Mouse (Mus musculus) heart, adult 2 months (tissue): ENCODE results near the gene Otud3. TPM values are rescaled to one million over a fixed set of nuclear protein-coding genes. Genes with fewer than 3 reads are reported as not detected.

Experiments
- DNase-seq, 2 experiments: peaks; one replicate each; pipeline ENCODE4 v3.0.0; 2021
- H3K27ac ChIP-seq: fragments of 200-600 bp; 2 replicates; pipeline ENCODE4 v1.8.1; 2022
- H3K27me3 ChIP-seq: fragments of 200-500 bp; 2 replicates; pipeline ENCODE4 v1.6.1; 2012; ENCODE audit warnings: mild to moderate bottlenecking, low read length, inconsistent platforms, mixed read lengths; ENCODE audit not compliant: control insufficient read depth, insufficient read depth
- H3K36me3 ChIP-seq: fragments of 200-500 bp; 2 replicates; pipeline ENCODE4 v1.6.1; 2012; ENCODE audit warnings: low read length, inconsistent platforms; ENCODE audit not compliant: control insufficient read depth, insufficient read depth
- H3K4me1 ChIP-seq: fragments of 200-500 bp; 2 replicates; pipeline ENCODE4 v1.6.1; 2011; ENCODE audit warnings: low read length; ENCODE audit not compliant: control insufficient read depth, insufficient read depth
- H3K4me3 ChIP-seq: fragments of 200-600 bp; 2 replicates; pipeline ENCODE4 v1.8.1; 2022
- H3K79me2 ChIP-seq: fragments of 200-500 bp; replicated peaks from 2 replicates; pipeline ENCODE4 v1.6.1; 2012; ENCODE audit warnings: mild to moderate bottlenecking, inconsistent platforms, low read length, moderate library complexity, mixed read lengths; ENCODE audit not compliant: control insufficient read depth, insufficient read depth
- H3K9ac ChIP-seq: fragments of 200-500 bp; 2 replicates; pipeline ENCODE4 v1.6.1; 2012; ENCODE audit warnings: low read depth, mild to moderate bottlenecking, control low read depth, inconsistent platforms, low read length, mixed read lengths
- CTCF ChIP-seq: fragments of 200-600 bp; IDR thresholded peaks from 2 replicates; pipeline ENCODE4 v1.8.1; 2022; ENCODE audit warnings: antibody characterized with exemption, mild to moderate bottlenecking, moderate library complexity
- EP300 ChIP-seq: fragments of 200-500 bp; IDR thresholded peaks from 2 replicates; pipeline ENCODE4 v1.6.1; 2011; ENCODE audit warnings: low read depth, low read length, control low read depth; ENCODE audit not compliant: insufficient read depth
- POLR2A ChIP-seq: fragments of 200-500 bp; IDR thresholded peaks from 2 replicates; pipeline ENCODE4 v1.6.1; 2011; ENCODE audit warnings: mild to moderate bottlenecking, low read depth, low read length, control low read depth; ENCODE audit not compliant: insufficient read depth
- WGBS: fragments of 180-500 bp; shearing (Covaris S2); methylation state at CpG from one replicate; pipeline ENCODE4 v1.1.7; 2018; 5-methylcytosine and 5-hydroxymethylcytosine counted together
- intact Hi-C: fragments of 180-260 bp; cut with DNase I; formaldehyde crosslinking; loops from one replicate; pipeline ENCODE4 v1.15.1; 2025
- polyA plus RNA-seq: library from polyadenylated mRNA; depleted of rRNA; stranded (reverse); fragments of >200 nt; gene quantifications from 2 replicates; pipeline ENCODE4 v1.2.3, GENCODE M21; 2012
- total RNA-seq, 2 experiments: library from RNA; stranded (reverse); gene quantifications; 2 replicates each; pipeline ENCODE4 v1.2.3; 2021

The Otud3 gene
- total and polyA plus RNA-seq, 3 experiments: 6.1 to 11.7 (median 10.4) TPM

DNA sequence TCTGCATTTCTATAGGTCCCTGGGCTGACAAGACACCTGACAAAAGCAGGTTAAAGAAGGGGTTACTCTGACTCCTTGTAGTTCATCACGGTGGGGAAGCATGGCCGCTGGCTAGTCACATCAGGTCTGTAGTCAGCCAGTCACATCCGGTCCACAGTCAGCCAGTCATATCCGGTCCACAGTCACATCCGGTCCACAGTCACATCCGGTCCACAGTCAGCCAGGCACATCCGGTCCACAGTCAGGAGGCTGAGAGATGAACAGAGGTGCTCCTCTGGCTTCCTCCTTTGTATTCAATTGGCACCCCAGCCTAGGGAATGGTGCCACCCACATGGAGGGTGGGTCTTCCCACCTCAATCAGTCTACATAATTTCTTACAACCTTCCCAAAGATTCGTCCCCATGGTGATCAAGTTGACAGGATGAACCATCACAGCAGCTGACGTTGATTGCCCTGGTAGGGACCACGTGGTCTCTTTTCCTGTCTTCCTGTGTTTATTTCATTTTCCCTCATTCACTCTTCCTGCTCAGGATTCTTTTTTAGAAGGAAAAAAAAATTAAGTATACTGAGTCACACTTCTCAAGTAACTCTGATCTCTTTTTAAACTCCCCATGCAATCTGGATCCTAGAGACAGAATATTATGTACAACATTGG lies 50.3 kb downstream of the Otud3 start, which contains the start of gene Pla2g5:
TSS of gene Pla2g5 (minus strand) at position 139 of the 655 bp plus-strand sequence.
- no peaks in the 10 kb centered on the region for H3K27me3 ChIP-seq
- intact Hi-C loops: no loop called here
- H3K36me3 ChIP-seq: no peaks in the 10 kb centered on the region
- TF ChIP-seq POLR2A (no peak), CTCF (no peak), EP300 (no peak)
- H3K27ac ChIP-seq: no peak within 1 kb of the TSS
- DNase-seq: no peak
- H3K4me1 ChIP-seq: peaks cover 2% of the 10 kb centered on the region; the same call in 1 of the 2 replicates
- H3K79me2 ChIP-seq: no peaks in the 10 kb centered on the region
- no peak within 1 kb of the TSS for H3K9ac ChIP-seq
- H3K4me3 ChIP-seq: no peak within 1 kb of the TSS
- WGBS: 46% methylated on average over 10 of the region's 10 CpGs

DNA sequence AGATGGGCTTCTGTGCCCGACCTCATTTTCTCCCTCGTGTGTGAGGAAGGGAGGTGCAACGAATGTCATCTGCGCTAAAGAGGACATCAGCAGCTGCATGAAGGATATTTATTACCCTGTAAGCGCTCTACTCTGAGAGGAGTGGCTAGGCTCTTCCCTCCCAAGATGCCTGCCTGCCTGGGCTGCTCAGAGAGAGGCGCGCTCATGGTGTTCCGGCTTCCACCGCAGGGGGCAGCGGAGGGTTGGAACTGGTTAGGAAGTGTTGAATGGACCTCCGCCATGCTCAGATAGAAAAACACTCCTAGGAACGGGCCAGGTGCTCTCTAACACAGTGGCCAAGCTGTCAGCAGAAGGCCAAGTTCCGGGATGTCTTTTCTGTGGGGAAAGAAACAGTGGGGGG lies 54.0 kb downstream of the Otud3 start:
- Histone ChIP-seq H3K4me1 (no peaks in the 10 kb centered on the region), H3K36me3 (no peaks in the 10 kb centered on the region), H3K9ac (no peak overlapping the region), H3K79me2 (no peaks in the 10 kb centered on the region), H3K27ac (no peak overlapping the region), H3K27me3 (no peaks in the 10 kb centered on the region), H3K4me3 (no peak overlapping the region)
- TF ChIP-seq CTCF: peak; percentile 62
- TF ChIP-seq EP300: no peak
- WGBS: 3% methylated on average over 13 of the region's 13 CpGs
- DNase-seq: peak in 1 of 2 experiments; percentile 71
- intact Hi-C loops: no loop called here

DNA sequence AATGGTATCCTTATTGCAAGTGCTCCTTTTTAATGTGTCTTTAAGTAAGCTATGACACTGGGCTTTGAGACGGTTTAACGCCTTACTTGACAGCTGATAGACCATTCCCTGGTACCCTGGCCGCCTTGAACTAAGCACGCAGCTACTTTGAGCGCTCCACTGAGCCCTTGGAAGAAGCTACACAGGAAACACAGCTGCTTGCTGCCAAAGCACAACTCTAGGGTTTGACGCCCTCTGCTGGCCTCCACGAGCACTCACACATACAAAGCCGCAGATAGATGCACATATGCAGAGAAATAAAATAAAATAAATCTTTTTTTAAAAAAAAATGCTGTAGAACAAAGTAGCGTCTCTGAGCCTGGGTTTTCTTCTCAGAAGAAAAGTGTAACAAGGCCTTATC lies 54.5 kb downstream of the Otud3 start:
- Histone ChIP-seq H3K36me3 (no peaks in the 10 kb centered on the region), H3K4me1 (no peaks in the 10 kb centered on the region), H3K4me3 (no peak overlapping the region), H3K27ac (no peak overlapping the region), H3K27me3 (no peaks in the 10 kb centered on the region), H3K9ac (no peak overlapping the region), H3K79me2 (no peaks in the 10 kb centered on the region)
- no peak for DNase-seq
- WGBS: 17% methylated on average over 9 of the region's 9 CpGs
- TF ChIP-seq CTCF: no peak
- TF ChIP-seq POLR2A: no peak
- TF ChIP-seq EP300: no peak
- intact Hi-C loops: no loop called here

DNA sequence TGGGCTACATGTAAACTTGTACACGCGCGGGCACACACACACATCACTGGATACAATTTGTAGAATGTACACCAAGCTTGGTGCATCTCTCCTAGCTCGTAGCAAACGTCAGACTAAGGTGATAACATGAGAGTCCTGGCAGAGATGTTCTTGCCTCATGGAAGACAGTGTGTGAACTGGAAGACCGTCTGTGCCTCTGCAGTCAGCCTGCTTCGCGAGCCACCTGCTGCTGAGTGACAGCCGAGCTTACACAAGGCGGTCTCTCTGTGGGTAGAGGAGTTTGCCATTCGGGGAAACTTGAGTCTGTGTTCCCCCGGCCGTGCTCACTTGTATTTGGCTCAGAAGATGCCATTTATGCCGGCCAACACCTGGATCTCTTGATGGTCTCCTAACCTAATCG lies 55.3 kb downstream of the Otud3 start:
- Histone ChIP-seq H3K9ac (no peak overlapping the region), H3K4me1 (no peaks in the 10 kb centered on the region), H3K4me3 (no peak overlapping the region), H3K27ac (no peak overlapping the region), H3K79me2 (no peaks in the 10 kb centered on the region), H3K27me3 (no peaks in the 10 kb centered on the region), H3K36me3 (no peaks in the 10 kb centered on the region)
- intact Hi-C loops: no loop called here
- WGBS: 67% methylated on average over 15 of the region's 15 CpGs
- no peak for DNase-seq
- TF ChIP-seq POLR2A (no peak), EP300 (no peak), CTCF (no peak)

DNA sequence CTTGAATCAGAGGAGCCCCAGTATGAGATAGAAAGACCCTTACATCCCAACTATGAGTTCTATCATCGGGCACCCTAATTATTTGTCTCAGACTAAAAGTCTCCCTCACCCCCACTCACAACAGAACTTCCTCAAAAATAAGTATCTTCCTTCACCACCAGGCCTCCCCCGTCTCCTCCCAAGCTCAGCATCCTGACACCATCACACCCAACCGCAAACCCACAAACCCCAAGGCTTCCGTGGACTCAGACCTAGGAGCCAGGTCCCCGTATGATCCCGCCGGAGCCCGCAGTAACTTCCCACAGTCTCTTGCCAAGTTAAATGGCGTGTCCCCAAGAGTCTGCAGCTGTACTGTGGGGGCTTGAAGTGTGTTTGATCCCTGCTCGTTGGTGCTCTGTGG lies 56.2 kb downstream of the Otud3 start:
- intact Hi-C loops: no loop called here
- no peak overlapping the region for H3K4me3 ChIP-seq
- H3K4me1 ChIP-seq: no peaks in the 10 kb centered on the region
- no peak for DNase-seq
- 67% methylated on average over 10 of the region's 10 CpGs for WGBS
- no peak for TF ChIP-seq EP300
- TF ChIP-seq CTCF: no peak
- no peak for TF ChIP-seq POLR2A
- no peaks in the 10 kb centered on the region for H3K36me3 ChIP-seq
- H3K27ac ChIP-seq: no peak overlapping the region
- H3K27me3 ChIP-seq: no peaks in the 10 kb centered on the region
- no peak overlapping the region for H3K9ac ChIP-seq
- no peaks in the 10 kb centered on the region for H3K79me2 ChIP-seq

DNA sequence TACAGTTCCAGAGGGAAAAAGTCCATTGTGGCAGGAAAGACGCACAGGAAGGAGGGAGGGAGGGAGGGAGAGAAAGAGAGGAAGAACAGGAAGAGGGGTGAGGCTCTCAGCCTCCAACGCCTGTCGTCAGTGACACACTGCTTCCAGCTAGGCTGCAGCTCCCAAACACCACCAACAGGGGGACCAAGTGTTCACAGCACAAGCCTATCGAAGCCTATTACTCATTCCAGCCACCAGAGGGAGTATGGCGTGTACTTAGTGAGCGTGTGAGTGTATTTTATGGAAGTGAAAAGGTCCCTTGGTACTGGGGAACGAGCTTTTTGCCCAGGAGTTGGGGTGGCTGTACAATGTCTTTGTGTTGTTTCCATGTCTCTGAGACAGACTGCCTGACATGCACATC lies 57.3 kb downstream of the Otud3 start:
- TF ChIP-seq CTCF: peak; percentile 83
- TF ChIP-seq EP300: no peak
- TF ChIP-seq POLR2A: no peak
- no peak overlapping the region for H3K9ac ChIP-seq

More for the DNA sequence above, 57.3 kb downstream of the Otud3 start:
- intact Hi-C loops: no loop called here
- WGBS: 28% methylated on average over 7 of the region's 7 CpGs
- Histone ChIP-seq H3K79me2 (no peaks in the 10 kb centered on the region), H3K4me1 (no peaks in the 10 kb centered on the region), H3K36me3 (no peaks in the 10 kb centered on the region), H3K27ac (no peak overlapping the region), H3K27me3 (0 out of 2 replicates have a peak, but pooled peaks cover 1% of the 10 kb centered on the region), H3K4me3 (no peak overlapping the region)
- no peak for DNase-seq
